Mouse (Mus musculus): ENCODE data around the gene Rdh1. TPM values are rescaled to one million over a fixed set of nuclear protein-coding genes. Genes with fewer than 3 reads are reported as not detected.
"Not testable (repeated sequence)": the region's sequence is repeated elsewhere in the genome, so short reads cannot be mapped to it uniquely, and the experiment has no call there.

Gene Rdh1
- total and polyA plus RNA-seq, 3 experiments = not detected

DNA sequence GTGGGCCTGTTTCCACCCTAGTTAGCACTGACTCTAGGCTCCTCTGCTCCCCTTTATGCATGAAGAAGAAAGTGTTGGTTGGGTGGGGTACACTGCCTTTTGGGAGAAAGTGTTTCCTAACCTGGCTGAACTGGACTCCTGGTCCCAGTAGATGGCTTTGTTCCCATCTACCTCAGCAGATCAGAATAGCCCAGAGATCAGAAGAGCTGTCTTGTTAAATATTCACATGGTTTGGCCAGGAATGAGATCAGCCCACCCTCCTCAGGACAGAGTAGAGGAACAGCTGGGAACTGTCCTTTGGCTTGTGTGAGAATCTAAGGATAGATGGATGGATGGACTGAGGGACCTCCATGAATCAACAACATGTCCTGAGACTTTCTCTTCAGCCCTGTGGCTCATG, 56.4 kb downstream of the Rdh1 start:
- H3K4me2 ChIP-seq (ENCODE audit: insufficient read depth, low read depth, poor library complexity, severe bottlenecking) = no peak overlapping the region
- H3K4me1 ChIP-seq (ENCODE audit: control insufficient read depth in 1 of 2, insufficient read depth in 2 of 2) = no peaks in the 10 kb centered on the region
- TF ChIP-seq NRF1 (IDR thresholded peaks at IDR 0.05; ENCODE audit: low read depth, low read length) = no peak
- no peak for TF ChIP-seq UBTF (IDR thresholded peaks at IDR 0.05; ENCODE audit: low read depth, low read length)
- TF ChIP-seq CHD2 (IDR thresholded peaks at IDR 0.05; ENCODE audit: low read length) = no peak
- TF ChIP-seq JUND (conservative IDR thresholded peaks at IDR 0.05; ENCODE audit: low read depth, low read length) = no peak
- TF ChIP-seq SIN3A (IDR thresholded peaks at IDR 0.05; ENCODE audit: low read length) = no peak
- TF ChIP-seq MXI1 (IDR thresholded peaks at IDR 0.05; ENCODE audit: low read depth, low read length) = no peak
- no peak for TF ChIP-seq GABPA (IDR thresholded peaks at IDR 0.05; ENCODE audit: insufficient replicate concordance, low read depth, low read length)
- no peak for TF ChIP-seq ZKSCAN1 (IDR thresholded peaks at IDR 0.05; ENCODE audit: borderline replicate concordance, low read depth, low read length)
- TF ChIP-seq MYC (IDR thresholded peaks at IDR 0.05; ENCODE audit: low read depth, low read length) = no peak
- TF ChIP-seq MAZ (IDR thresholded peaks at IDR 0.05; ENCODE audit: low read depth, low read length) = no peak
- H3K27ac ChIP-seq (ENCODE audit: insufficient read depth, low read depth) = no peak overlapping the region
- no peaks in the 10 kb centered on the region for H3K79me2 ChIP-seq (replicated peaks; ENCODE audit: control insufficient read depth, extremely low read depth, insufficient read depth, poor library complexity, severe bottlenecking)
- no peak for DNase-seq (ENCODE audit: extremely low read depth)
- dilution Hi-C loops (cut with MboI; ENCODE audit: extremely low pct_ligation_motif_present, extremely low pct_unique_long_range_greater_than_20kb, low sequenced_read_pairs) (no loop called here), in situ Hi-C loops (cut with MboI; ENCODE audit: low pct_ligation_motif_present, low pct_unique_long_range_greater_than_20kb, low sequenced_read_pairs) (no loop called here)
- H3K36me3 ChIP-seq (replicated peaks in 1 of 2; ENCODE audit: control insufficient read depth in 1 of 2, insufficient read depth in 1 of 2, low read length in 1 of 2) = no peaks in the 10 kb centered on the region
- no peak overlapping the region for H3K4me3 ChIP-seq (replicated peaks in 1 of 3; ENCODE audit: low read depth in 2 of 3, low read length in 2 of 3, poor library complexity in 1 of 3)
- H3K9ac ChIP-seq (ENCODE audit: insufficient read depth, low read depth) = no peak overlapping the region
- peaks cover 21% of the 10 kb centered on the region for H3K27me3 ChIP-seq (replicated peaks)
- no peaks in the 10 kb centered on the region for H3K9me3 ChIP-seq (replicated peaks; ENCODE audit: low read length)

DNA sequence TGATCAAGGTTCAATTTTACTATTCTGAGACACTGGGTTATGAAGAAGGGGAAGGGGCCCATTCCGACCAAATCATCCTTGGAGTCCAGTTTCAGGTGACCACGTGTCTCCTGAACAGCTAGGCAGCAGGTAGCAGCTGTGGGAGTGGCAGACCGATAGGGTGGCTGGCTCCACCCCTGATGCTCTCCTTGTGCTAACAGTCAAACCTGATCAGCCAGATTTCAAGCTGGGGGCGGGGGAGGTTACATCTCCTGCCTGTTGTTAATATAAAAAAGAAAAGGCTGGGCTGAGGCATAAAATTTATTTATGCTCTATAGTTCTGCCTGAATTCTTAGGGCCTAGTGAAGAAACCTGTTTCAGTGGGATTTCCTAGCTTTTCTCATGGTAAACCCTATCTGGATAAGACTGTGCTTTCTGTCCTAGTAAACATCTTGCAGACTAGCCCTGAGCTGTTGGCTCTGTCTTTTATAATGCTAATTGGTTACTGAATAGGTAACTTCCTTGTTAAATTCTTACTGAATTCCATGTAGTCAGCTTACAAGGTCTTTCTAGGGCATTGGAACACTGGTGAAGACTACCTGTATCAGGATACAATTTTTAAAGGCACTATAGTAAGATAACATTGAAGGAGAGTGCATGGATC, 57.9 kb downstream of the Rdh1 start:
- H3K79me2 ChIP-seq (replicated peaks; ENCODE audit: control insufficient read depth, extremely low read depth, insufficient read depth, poor library complexity, severe bottlenecking); DNase-seq (ENCODE audit: extremely low read depth); H3K4me2 ChIP-seq (ENCODE audit: insufficient read depth, low read depth, poor library complexity, severe bottlenecking); H3K4me3 ChIP-seq (replicated peaks in 1 of 3; ENCODE audit: low read depth in 2 of 3, low read length in 2 of 3, poor library complexity in 1 of 3); H3K9ac ChIP-seq (ENCODE audit: insufficient read depth, low read depth); dilution Hi-C loops (cut with MboI; ENCODE audit: extremely low pct_ligation_motif_present, extremely low pct_unique_long_range_greater_than_20kb, low sequenced_read_pairs); H3K36me3 ChIP-seq (replicated peaks in 1 of 2; ENCODE audit: control insufficient read depth in 1 of 2, insufficient read depth in 1 of 2, low read length in 1 of 2); H3K27ac ChIP-seq (ENCODE audit: insufficient read depth, low read depth); H3K9me3 ChIP-seq (replicated peaks; ENCODE audit: low read length); H3K4me1 ChIP-seq (ENCODE audit: control insufficient read depth in 1 of 2, insufficient read depth in 2 of 2); in situ Hi-C loops (cut with MboI; ENCODE audit: low pct_ligation_motif_present, low pct_unique_long_range_greater_than_20kb, low sequenced_read_pairs): not testable (repeated sequence)
- H3K27me3 ChIP-seq (replicated peaks) = peaks cover 22% of the 10 kb centered on the region

Other genes with a start within 250 kb of the Rdh1 start
- gene Ndufa4l2, start 244.8 kb upstream of the Rdh1 start, total RNA-seq (2012; rRNA removed) = 0.47 and 0.80 TPM in 2 replicates
- not detected in 2 replicates for gene Ndufa4l2, start 244.8 kb upstream of the Rdh1 start, total RNA-seq (2014; rRNA removed)
- not detected in 2 replicates for gene Ndufa4l2, start 244.8 kb upstream of the Rdh1 start, polyA plus RNA-seq (2012; ENCODE audit: insufficient read length, low read depth)
- gene Shmt2, start 237.3 kb upstream of the Rdh1 start, total RNA-seq (2012; rRNA removed) = 252 and 317 TPM in 2 replicates
- gene Shmt2, start 237.3 kb upstream of the Rdh1 start, total RNA-seq (2014; rRNA removed) = 267 and 273 TPM in 2 replicates
- gene Shmt2, start 237.3 kb upstream of the Rdh1 start, polyA plus RNA-seq (2012; ENCODE audit: insufficient read length, low read depth) = 315 and 353 TPM in 2 replicates
- gene Nxph4, start 225.2 kb upstream of the Rdh1 start, total RNA-seq (2012; rRNA removed) = 0.13 TPM in 1 of 2 replicates, not detected in the other
- gene Nxph4, start 225.2 kb upstream of the Rdh1 start, total RNA-seq (2014; rRNA removed) = not detected in 2 replicates
- gene Nxph4, start 225.2 kb upstream of the Rdh1 start, polyA plus RNA-seq (2012; ENCODE audit: insufficient read length, low read depth) = 0.14 and 0.15 TPM in 2 replicates
- gene Lrp1, start 138.6 kb upstream of the Rdh1 start, total RNA-seq (2012; rRNA removed) = 16.5 and 51.2 TPM in 2 replicates
- 3.1 and 3.3 TPM in 2 replicates for gene Lrp1, start 138.6 kb upstream of the Rdh1 start, total RNA-seq (2014; rRNA removed)
- 11.0 and 11.8 TPM in 2 replicates for gene Lrp1, start 138.6 kb upstream of the Rdh1 start, polyA plus RNA-seq (2012; ENCODE audit: insufficient read length, low read depth)
- 58.7 and 76.6 TPM in 2 replicates for gene Stat6, start 116.7 kb upstream of the Rdh1 start, total RNA-seq (2012; rRNA removed)
- gene Stat6, start 116.7 kb upstream of the Rdh1 start, total RNA-seq (2014; rRNA removed) = 64.0 and 71.5 TPM in 2 replicates
- 62.9 and 72.1 TPM in 2 replicates for gene Stat6, start 116.7 kb upstream of the Rdh1 start, polyA plus RNA-seq (2012; ENCODE audit: insufficient read length, low read depth)
- 12.5 and 13.2 TPM in 2 replicates for gene Nemp1, start 92.8 kb upstream of the Rdh1 start, total RNA-seq (2012; rRNA removed)
- 17.4 and 18.3 TPM in 2 replicates for gene Nemp1, start 92.8 kb upstream of the Rdh1 start, total RNA-seq (2014; rRNA removed)
- gene Nemp1, start 92.8 kb upstream of the Rdh1 start, polyA plus RNA-seq (2012; ENCODE audit: insufficient read length, low read depth) = 7.5 and 8.3 TPM in 2 replicates
- gene Nab2, start 91.2 kb upstream of the Rdh1 start, total RNA-seq (2012; rRNA removed) = 10.0 and 13.9 TPM in 2 replicates
- 5.9 and 8.1 TPM in 2 replicates for gene Nab2, start 91.2 kb upstream of the Rdh1 start, total RNA-seq (2014; rRNA removed)
- 9.2 and 10.8 TPM in 2 replicates for gene Nab2, start 91.2 kb upstream of the Rdh1 start, polyA plus RNA-seq (2012; ENCODE audit: insufficient read length, low read depth)
- 1.8 and 2.3 TPM in 2 replicates for gene Myo1a, start 54.6 kb upstream of the Rdh1 start, total RNA-seq (2012; rRNA removed)
- 0.08 and 0.24 TPM in 2 replicates for gene Myo1a, start 54.6 kb upstream of the Rdh1 start, total RNA-seq (2014; rRNA removed)
- 0.36 and 0.45 TPM in 2 replicates for gene Myo1a, start 54.6 kb upstream of the Rdh1 start, polyA plus RNA-seq (2012; ENCODE audit: insufficient read length, low read depth)
- gene Tac2, start 35.2 kb upstream of the Rdh1 start, total RNA-seq (2012; rRNA removed) = not detected in 2 replicates
- not detected in 2 replicates for gene Tac2, start 35.2 kb upstream of the Rdh1 start, total RNA-seq (2014; rRNA removed)
- not detected in 2 replicates for gene Tac2, start 35.2 kb upstream of the Rdh1 start, polyA plus RNA-seq (2012; ENCODE audit: insufficient read length, low read depth)
- 3.7 and 4.2 TPM in 2 replicates for gene Zbtb39, start 20.2 kb upstream of the Rdh1 start, total RNA-seq (2012; rRNA removed)
- gene Zbtb39, start 20.2 kb upstream of the Rdh1 start, total RNA-seq (2014; rRNA removed) = 0.63 and 1.1 TPM in 2 replicates
- 4.0 and 5.0 TPM in 2 replicates for gene Zbtb39, start 20.2 kb upstream of the Rdh1 start, polyA plus RNA-seq (2012; ENCODE audit: insufficient read length, low read depth)
- gene Gpr182, start 8.0 kb upstream of the Rdh1 start, total RNA-seq (2012; rRNA removed) = 0.04 TPM in 1 of 2 replicates, not detected in the other
- not detected in 2 replicates for gene Gpr182, start 8.0 kb upstream of the Rdh1 start, total RNA-seq (2014; rRNA removed)
- 0.05 and 0.13 TPM in 2 replicates for gene Gpr182, start 8.0 kb upstream of the Rdh1 start, polyA plus RNA-seq (2012; ENCODE audit: insufficient read length, low read depth)
- not detected in 2 replicates for gene Rdh16f1, start 66 bp downstream of the Rdh1 start, total RNA-seq (2012; rRNA removed)
- gene Rdh16f1, start 66 bp downstream of the Rdh1 start, total RNA-seq (2014; rRNA removed) = not detected in 2 replicates
- gene Rdh16f1, start 66 bp downstream of the Rdh1 start, polyA plus RNA-seq (2012; ENCODE audit: insufficient read length, low read depth) = not detected in 2 replicates
- gene Rdh9, start 16.7 kb downstream of the Rdh1 start, total RNA-seq (2012; rRNA removed) = not detected in 2 replicates
- gene Rdh9, start 16.7 kb downstream of the Rdh1 start, total RNA-seq (2014; rRNA removed) = not detected in 2 replicates
- 0.09 TPM in 1 of 2 replicates, not detected in the other for gene Rdh9, start 16.7 kb downstream of the Rdh1 start, polyA plus RNA-seq (2012; ENCODE audit: insufficient read length, low read depth)
- not detected in 2 replicates for gene Rdh16, start 41.4 kb downstream of the Rdh1 start, total RNA-seq (2012; rRNA removed)
- gene Rdh16, start 41.4 kb downstream of the Rdh1 start, total RNA-seq (2014; rRNA removed) = not detected in 2 replicates
- not detected in 2 replicates for gene Rdh16, start 41.4 kb downstream of the Rdh1 start, polyA plus RNA-seq (2012; ENCODE audit: insufficient read length, low read depth)
- gene Rdh19, start 90.2 kb downstream of the Rdh1 start, total RNA-seq (2012; rRNA removed) = not detected in 2 replicates
- gene Rdh19, start 90.2 kb downstream of the Rdh1 start, total RNA-seq (2014; rRNA removed) = not detected in 2 replicates
- not detected in 2 replicates for gene Rdh19, start 90.2 kb downstream of the Rdh1 start, polyA plus RNA-seq (2012; ENCODE audit: insufficient read length, low read depth)
- not detected in 2 replicates for gene Rdh16f2, start 106.8 kb downstream of the Rdh1 start, total RNA-seq (2012; rRNA removed)
- not detected in 2 replicates for gene Rdh16f2, start 106.8 kb downstream of the Rdh1 start, total RNA-seq (2014; rRNA removed)
- not detected in 2 replicates for gene Rdh16f2, start 106.8 kb downstream of the Rdh1 start, polyA plus RNA-seq (2012; ENCODE audit: insufficient read length, low read depth)
- gene Rdh7, start 129.1 kb downstream of the Rdh1 start, total RNA-seq (2012; rRNA removed) = not detected in 2 replicates
- not detected in 2 replicates for gene Rdh7, start 129.1 kb downstream of the Rdh1 start, total RNA-seq (2014; rRNA removed)
- gene Rdh7, start 129.1 kb downstream of the Rdh1 start, polyA plus RNA-seq (2012; ENCODE audit: insufficient read length, low read depth) = not detected in 2 replicates
- not detected in 2 replicates for gene Sdr9c7, start 138.8 kb downstream of the Rdh1 start, total RNA-seq (2012; rRNA removed)
- gene Sdr9c7, start 138.8 kb downstream of the Rdh1 start, total RNA-seq (2014; rRNA removed) = not detected in 2 replicates
- not detected in 2 replicates for gene Sdr9c7, start 138.8 kb downstream of the Rdh1 start, polyA plus RNA-seq (2012; ENCODE audit: insufficient read length, low read depth)
- gene Hsd17b6, start 247.9 kb downstream of the Rdh1 start, total RNA-seq (2012; rRNA removed) = 0.08 TPM in 1 of 2 replicates, not detected in the other
- gene Hsd17b6, start 247.9 kb downstream of the Rdh1 start, total RNA-seq (2014; rRNA removed) = not detected in 2 replicates
- not detected in 2 replicates for gene Hsd17b6, start 247.9 kb downstream of the Rdh1 start, polyA plus RNA-seq (2012; ENCODE audit: insufficient read length, low read depth)

All from CH12.LX (cell line).